Mouse (Mus musculus): ENCODE measurements around the gene Dcdc2a. TPM values are rescaled to one million over a fixed set of nuclear protein-coding genes. Genes with fewer than 3 reads are reported as not detected.

Dcdc2a gene
- 0.08 and 0.13 TPM in 2 replicates for polyA plus RNA-seq (2015; fragmentation: Nextera tagmentation; extraction: Ambion mirVana)

DNA sequence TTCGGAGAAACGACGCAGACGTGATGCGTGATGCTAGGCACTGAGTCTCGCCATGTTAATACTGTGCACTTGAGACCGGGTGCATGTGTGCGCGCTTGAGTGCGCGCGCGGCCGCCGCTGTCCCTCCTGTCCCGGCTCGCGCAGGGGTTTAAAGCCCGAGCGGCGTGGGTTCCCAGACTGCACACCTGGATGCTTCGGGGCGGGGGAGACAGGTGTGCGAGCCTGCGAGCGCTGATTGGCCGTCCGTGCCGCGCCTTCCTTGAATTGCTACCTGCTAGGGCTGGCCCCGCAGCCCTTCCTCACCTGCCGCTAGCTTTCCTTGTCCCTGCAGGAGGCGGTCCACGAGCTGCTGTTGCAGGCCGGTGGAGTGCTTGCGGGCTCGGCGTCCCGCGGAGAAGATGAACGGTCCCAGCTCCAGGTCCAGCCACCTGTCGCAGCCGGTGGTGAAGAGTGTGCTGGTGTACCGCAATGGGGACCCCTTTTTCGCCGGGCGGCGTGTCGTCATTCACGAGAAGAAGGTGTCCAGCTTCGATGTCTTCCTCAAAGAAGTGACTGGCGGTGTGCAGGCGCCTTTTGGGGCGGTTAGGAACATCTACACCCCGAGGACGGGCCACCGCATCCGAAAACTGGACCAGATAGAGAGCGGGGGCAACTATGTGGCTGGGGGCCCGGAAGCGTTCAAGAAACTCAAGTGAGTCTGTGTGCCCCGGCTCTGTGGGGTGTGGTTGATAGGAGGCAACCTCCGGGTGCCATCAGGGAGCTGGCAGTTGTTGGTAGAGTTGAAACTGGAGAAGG, at the start of gene Dcdc2a:
Gene Dcdc2a, plus strand, starts transcription at position 132 of the 795 bp plus-strand sequence.
- WGBS: 2% methylated on average over 63 of the region's 63 CpGs
- Histone ChIP-seq H3K4me2 (replicated peaks; ENCODE audit: low read depth) (peak within 1 kb of the TSS; percentile 76), H3K27me3 (replicated peaks; ENCODE audit: control insufficient read depth, insufficient read depth, low read length) (peaks cover 18% of the 10 kb centered on the region; the same call in 1 of the 2 replicates), H3K4me1 (replicated peaks; ENCODE audit: control insufficient read depth, insufficient read depth, low read length) (no peaks in the 10 kb centered on the region; the same call in 1 of the 2 replicates), H3K27ac (ENCODE audit: low read depth, low read length) (no peak within 1 kb of the TSS), H3K9ac (ENCODE audit: low read depth, low read length) (no peak within 1 kb of the TSS), H3K4me3 (ENCODE audit: low read depth, low read length) (peak within 1 kb of the TSS; percentile 48), H3K36me3 (ENCODE audit: control insufficient read depth, insufficient read depth) (no peaks in the 10 kb centered on the region), H3K9me3 (ENCODE audit: control insufficient read depth) (no peaks in the 10 kb centered on the region)
- ATAC-seq: peak; percentile 77
- TF ChIP-seq CTCF (IDR thresholded peaks at IDR 0.05; ENCODE audit: low read depth): no peak

GRCm38 (mm10) chr13:25007115-25007514, 48.7 kb upstream of the Dcdc2a start:
- Histone ChIP-seq H3K9me3 (ENCODE audit: control insufficient read depth) (no peaks in the 10 kb centered on the region), H3K27me3 (replicated peaks; ENCODE audit: control insufficient read depth, insufficient read depth, low read length) (no peaks in the 10 kb centered on the region), H3K4me3 (ENCODE audit: low read depth, low read length) (no peak overlapping the region), H3K4me2 (replicated peaks; ENCODE audit: low read depth) (no peak overlapping the region), H3K27ac (ENCODE audit: low read depth, low read length) (no peak overlapping the region), H3K36me3 (ENCODE audit: control insufficient read depth, insufficient read depth) (peaks cover 32% of the 10 kb centered on the region), H3K9ac (ENCODE audit: low read depth, low read length) (no peak overlapping the region), H3K4me1 (replicated peaks; ENCODE audit: control insufficient read depth, insufficient read depth, low read length) (no peaks in the 10 kb centered on the region)
- WGBS: 96% methylated on average over 6 of the region's 8 CpGs
- ATAC-seq: no peak
- TF ChIP-seq CTCF (IDR thresholded peaks at IDR 0.05; ENCODE audit: low read depth): peak; percentile 56

DNA sequence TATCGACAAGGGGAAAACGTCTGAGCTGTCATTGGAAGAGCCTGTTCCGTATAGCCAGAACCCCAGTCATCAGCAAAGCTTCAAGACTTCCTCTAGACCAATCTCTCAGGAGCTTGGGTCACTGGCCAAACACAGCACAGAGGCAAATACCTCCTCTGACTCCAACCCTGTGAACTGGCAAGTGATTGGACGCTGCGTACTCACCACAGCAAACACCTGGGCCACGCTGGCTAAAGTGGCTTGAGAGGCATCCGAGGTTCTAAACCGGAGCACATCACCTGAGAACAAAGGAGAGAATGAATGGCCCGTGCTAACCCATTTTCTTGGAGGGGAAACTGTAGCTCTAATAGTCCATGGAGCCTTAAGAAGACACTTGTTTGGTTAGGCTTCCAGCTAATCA, 37.5 kb upstream of the Dcdc2a start:
- TF ChIP-seq CTCF (IDR thresholded peaks at IDR 0.05; ENCODE audit: low read depth): no peak
- peaks cover 5% of the 10 kb centered on the region; the same call in 1 of the 2 replicates for H3K4me1 ChIP-seq (replicated peaks; ENCODE audit: control insufficient read depth, insufficient read depth, low read length)
- H3K27me3 ChIP-seq (replicated peaks; ENCODE audit: control insufficient read depth, insufficient read depth, low read length): no peaks in the 10 kb centered on the region
- WGBS: 87% methylated on average over 9 of the region's 9 CpGs
- no peaks in the 10 kb centered on the region for H3K36me3 ChIP-seq (ENCODE audit: control insufficient read depth, insufficient read depth)
- H3K4me2 ChIP-seq (replicated peaks; ENCODE audit: low read depth): peak overlapping the region; percentile 90
- no peak overlapping the region for H3K4me3 ChIP-seq (ENCODE audit: low read depth, low read length)
- ATAC-seq: no peak
- H3K9me3 ChIP-seq (ENCODE audit: control insufficient read depth): no peaks in the 10 kb centered on the region
- no peak overlapping the region for H3K27ac ChIP-seq (ENCODE audit: low read depth, low read length)
- H3K9ac ChIP-seq (ENCODE audit: low read depth, low read length): no peak overlapping the region

- peak; percentile 90 for ATAC-seq
- Histone ChIP-seq H3K27me3 (replicated peaks; ENCODE audit: control insufficient read depth, insufficient read depth, low read length) (no peaks in the 10 kb centered on the region), H3K27ac (ENCODE audit: low read depth, low read length) (peak within 1 kb of the TSS; percentile 83), H3K4me1 (replicated peaks; ENCODE audit: control insufficient read depth, insufficient read depth, low read length) (peaks cover 5% of the 10 kb centered on the region; the same call in 1 of the 2 replicates), H3K4me2 (replicated peaks; ENCODE audit: low read depth) (peak within 1 kb of the TSS; percentile 90), H3K4me3 (ENCODE audit: low read depth, low read length) (peak within 1 kb of the TSS; percentile 92), H3K9me3 (ENCODE audit: control insufficient read depth) (no peaks in the 10 kb centered on the region), H3K36me3 (ENCODE audit: control insufficient read depth, insufficient read depth) (no peaks in the 10 kb centered on the region), H3K9ac (ENCODE audit: low read depth, low read length) (peak within 1 kb of the TSS; percentile 91)
- WGBS: under 1% methylated on average over 71 of the region's 84 CpGs
- TF ChIP-seq CTCF (IDR thresholded peaks at IDR 0.05; ENCODE audit: low read depth): no peak
Observed at GRCm38 (mm10) chr13:25019793-25020539, 35.8 kb upstream of the Dcdc2a start, which contains the start of gene Mrs2. TSS of gene Mrs2 (minus strand) at chr13:25020379.

GRCm38 (mm10) chr13:25020540-25020892, 35.3 kb upstream of the Dcdc2a start:
- H3K27me3 ChIP-seq (replicated peaks; ENCODE audit: control insufficient read depth, insufficient read depth, low read length): no peaks in the 10 kb centered on the region
- H3K4me1 ChIP-seq (replicated peaks; ENCODE audit: control insufficient read depth, insufficient read depth, low read length): peaks cover 5% of the 10 kb centered on the region; the same call in 1 of the 2 replicates
- H3K4me2 ChIP-seq (replicated peaks; ENCODE audit: low read depth): peak overlapping the region; percentile 90
- ATAC-seq: 0 out of 2 replicates have a peak, but pooled peaks have one; percentile 15
- no peaks in the 10 kb centered on the region for H3K9me3 ChIP-seq (ENCODE audit: control insufficient read depth)
- H3K4me3 ChIP-seq (ENCODE audit: low read depth, low read length): peak overlapping the region; percentile 92
- no peak for TF ChIP-seq CTCF (IDR thresholded peaks at IDR 0.05; ENCODE audit: low read depth)
- no peaks in the 10 kb centered on the region for H3K36me3 ChIP-seq (ENCODE audit: control insufficient read depth, insufficient read depth)
- peak overlapping the region; percentile 91 for H3K9ac ChIP-seq (ENCODE audit: low read depth, low read length)
- 0 out of 2 replicates have a peak overlapping the region, but pooled peaks have one; percentile 83 for H3K27ac ChIP-seq (ENCODE audit: low read depth, low read length)
- 16% methylated on average over 4 of the region's 4 CpGs for WGBS

GRCm38 (mm10) chr13:25022386-25022785, 33.4 kb upstream of the Dcdc2a start:
- ATAC-seq: no peak
- H3K36me3 ChIP-seq (ENCODE audit: control insufficient read depth, insufficient read depth): no peaks in the 10 kb centered on the region
- no peak overlapping the region for H3K4me2 ChIP-seq (replicated peaks; ENCODE audit: low read depth)
- no peak for TF ChIP-seq CTCF (IDR thresholded peaks at IDR 0.05; ENCODE audit: low read depth)
- WGBS: 70% methylated on average over 4 of the region's 4 CpGs
- H3K4me3 ChIP-seq (ENCODE audit: low read depth, low read length): no peak overlapping the region
- peaks cover 5% of the 10 kb centered on the region; the same call in 1 of the 2 replicates for H3K4me1 ChIP-seq (replicated peaks; ENCODE audit: control insufficient read depth, insufficient read depth, low read length)
- no peak overlapping the region for H3K27ac ChIP-seq (ENCODE audit: low read depth, low read length)
- H3K9me3 ChIP-seq (ENCODE audit: control insufficient read depth): no peaks in the 10 kb centered on the region
- no peaks in the 10 kb centered on the region for H3K27me3 ChIP-seq (replicated peaks; ENCODE audit: control insufficient read depth, insufficient read depth, low read length)
- H3K9ac ChIP-seq (ENCODE audit: low read depth, low read length): no peak overlapping the region
